Mouse (Mus musculus) megakaryocyte, embryonic 14.5 days (primary cell): ENCODE measurements at regions not wholly inside any gene's neighbourhood (a gene's known extent, or its start where the extent isn't known, plus 50 kb on each side); places are given as distances from the start of the nearest gene placed in this dataset.

Experiments
- FLI1 ChIP-seq: IDR thresholded peaks from 2 replicates; pipeline ENCODE4 v1.6.1; 2012; ENCODE audit warnings: low read length, inconsistent platforms, mixed read lengths
- GATA1 ChIP-seq: IDR thresholded peaks from 3 replicates; pipeline ENCODE4 v1.6.1; 2012; ENCODE audit warnings: mixed read lengths, low read length, inconsistent platforms, borderline replicate concordance

GRCm38 (mm10) chr1:98678686-98679085 lies 257.8 kb downstream of the Slco6d1 start:
- TF ChIP-seq GATA1, result no peak
- TF ChIP-seq FLI1, result no peak
